Mouse (Mus musculus) gastrocnemius, postnatal 36 days (tissue): ENCODE data around the gene Olfr78. TPM values are rescaled to one million over a fixed set of nuclear protein-coding genes. Genes with fewer than 3 reads are reported as not detected.

Experiments
- DNase-seq, 2 experiments: peaks; one replicate each; pipeline ENCODE4 v3.0.0; 2022
- intact Hi-C: fragments of 180-260 bp; cut with DNase I; formaldehyde crosslinking; loops from one replicate; pipeline ENCODE4 v1.15.1; 2025
- long read RNA-seq, 2 experiments: library from polyadenylated mRNA; stranded (forward); transcript quantifications; one replicate each; pipeline ENCODE4 v2.0.0; 2021
- total RNA-seq, 2 experiments: library from RNA; stranded (reverse); gene quantifications; 2 replicates each; pipeline ENCODE4 v1.2.3; 2021

Gene Olfr78
- total RNA-seq: under 1 TPM; 0.47 to 0.54 TPM
- long read RNA-seq, experiment 1: 0 reads
- long read RNA-seq, experiment 2: 0 reads

- intact Hi-C loops: no loop called here
- no peak for DNase-seq
Measured at GRCm38 (mm10) chr7:102759266-102759665, at the start of gene Olfr78, which contains the start of gene Olfr560. Olfr78 (minus strand) TSS chr7:102759471. Olfr560 (minus strand) TSS chr7:102759366.

- intact Hi-C loops: no loop called here
Measured at GRCm38 (mm10) chr7:102803180-102803579, 43.9 kb upstream of the Olfr78 start, which contains the start of gene Olfr564. Olfr564 (plus strand) TSS chr7:102803480.

GRCm38 (mm10) chr7:102770921-102771320 lies 11.7 kb upstream of the Olfr78 start, which contains the start of gene Olfr561:
Olfr561 (plus strand) TSS chr7:102771221.
- intact Hi-C loops: no loop called here
- no peak for DNase-seq

More at GRCm38 (mm10) chr7:102803180-102803579, 43.9 kb upstream of the Olfr78 start, which contains the start of gene Olfr564:
- DNase-seq: no peak

- intact Hi-C loops: no loop called here
- DNase-seq: no peak
Measured at GRCm38 (mm10) chr7:102752086-102752485, 7.2 kb downstream of the Olfr78 start.

GRCm38 (mm10) chr7:102737705-102738104 lies 21.6 kb downstream of the Olfr78 start:
- intact Hi-C loops: no loop called here

GRCm38 (mm10) chr7:102733793-102734192 lies 25.5 kb downstream of the Olfr78 start:
- intact Hi-C loops: no loop called here
- DNase-seq: no peak

More at GRCm38 (mm10) chr7:102737705-102738104, 21.6 kb downstream of the Olfr78 start:
- no peak for DNase-seq

GRCm38 (mm10) chr7:102727391-102727790 lies 31.9 kb downstream of the Olfr78 start, which contains the start of gene Olfr559:
Olfr559 (minus strand) TSS chr7:102727491.
- DNase-seq: no peak
- intact Hi-C loops: no loop called here

DNA sequence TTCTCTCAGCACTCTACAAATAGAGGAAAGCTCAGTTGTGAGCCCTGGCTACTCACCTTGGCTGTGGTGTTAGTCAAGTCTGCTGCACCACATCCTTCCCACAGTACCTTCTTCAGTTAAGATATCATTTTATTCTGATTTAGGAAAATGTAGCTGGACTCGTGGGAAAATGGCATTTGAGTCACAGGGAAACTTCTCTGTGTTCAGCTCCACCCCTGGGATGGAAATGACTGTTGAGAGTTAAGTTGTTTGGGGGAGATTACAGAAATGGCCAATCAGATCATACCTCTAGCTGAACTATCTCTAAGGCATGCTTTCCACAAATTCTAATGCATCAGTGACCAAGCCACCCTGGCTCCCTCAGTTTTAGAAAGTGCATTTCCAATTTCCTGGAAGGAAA lies 40.3 kb downstream of the Olfr78 start, which contains the start of gene Olfr33:
TSS of gene Olfr33 (minus strand) at position 101 of the 400 bp plus-strand sequence.
- DNase-seq: no peak
- intact Hi-C loops: no loop called here

GRCm38 (mm10) chr7:102701915-102702314 lies 57.4 kb downstream of the Olfr78 start, which contains the start of gene Olfr558:
Olfr558 (plus strand) TSS chr7:102702215.
- DNase-seq: no peak
- intact Hi-C loops: no loop called here

GRCm38 (mm10) chr7:102698461-102698860 lies 60.8 kb downstream of the Olfr78 start:
- DNase-seq: no peak
- intact Hi-C loops: no loop called here

- intact Hi-C loops: no loop called here
- no peak for DNase-seq
Measured at GRCm38 (mm10) chr7:102695358-102696125, 63.7 kb downstream of the Olfr78 start, which contains the start of gene Olfr557. Olfr557 (plus strand) TSS chr7:102695910.

Other genes starting within 250 kb of the Olfr78 start
- not detected for gene Olfr547, start 224.7 kb downstream of the Olfr78 start, total RNA-seq
- not detected for gene Olfr548-ps1, start 218.6 kb downstream of the Olfr78 start, total RNA-seq
- not detected for gene Olfr549, start 209.6 kb downstream of the Olfr78 start, total RNA-seq
- 1 to 10 TPM; 1.7 to 2.8 TPM for gene Trim21, start 194.0 kb downstream of the Olfr78 start, total RNA-seq
- gene Olfr550, start 188.0 kb downstream of the Olfr78 start, total RNA-seq: under 1 TPM in 1 of 2 experiments, not detected in 1; 0.08 TPM
- not detected for gene Olfr551, start 167.6 kb downstream of the Olfr78 start, total RNA-seq
- under 1 TPM in 1 of 2 experiments, not detected in 1; 0.10 TPM for gene Olfr552, start 161.7 kb downstream of the Olfr78 start, total RNA-seq
- gene Olfr553, start 141.3 kb downstream of the Olfr78 start, total RNA-seq: not detected
- gene Olfr554, start 121.0 kb downstream of the Olfr78 start, total RNA-seq: not detected
- gene Olfr555, start 100.6 kb downstream of the Olfr78 start, total RNA-seq: not detected
- not detected for gene Olfr556, start 94.6 kb downstream of the Olfr78 start, total RNA-seq
- gene Trim68, start 72.1 kb downstream of the Olfr78 start, total RNA-seq: 1 to 10 TPM; 3.6 to 4.2 TPM
- not detected for gene Olfr557, start 63.6 kb downstream of the Olfr78 start, total RNA-seq
- gene Olfr558, start 57.3 kb downstream of the Olfr78 start, total RNA-seq: 1 to 10 TPM; 1.5 to 1.7 TPM
- gene Olfr33, start 40.4 kb downstream of the Olfr78 start, total RNA-seq: not detected
- gene Olfr559, start 32.0 kb downstream of the Olfr78 start, total RNA-seq: not detected
- gene Olfr560, start 105 bp downstream of the Olfr78 start, total RNA-seq: under 1 TPM in 1 of 2 experiments, not detected in 1; 0.17 TPM
- gene Olfr561, start 11.8 kb upstream of the Olfr78 start, total RNA-seq: not detected
- not detected for gene Olfr564, start 44.0 kb upstream of the Olfr78 start, total RNA-seq
- not detected for gene Olfr566, start 99.3 kb upstream of the Olfr78 start, total RNA-seq
- gene Olfr568, start 117.7 kb upstream of the Olfr78 start, total RNA-seq: not detected
- gene Olfr569, start 131.4 kb upstream of the Olfr78 start, total RNA-seq: not detected
- gene Olfr570, start 135.1 kb upstream of the Olfr78 start, total RNA-seq: not detected
- gene Olfr571, start 158.1 kb upstream of the Olfr78 start, total RNA-seq: not detected
- gene Olfr572, start 164.9 kb upstream of the Olfr78 start, total RNA-seq: not detected
- not detected for gene Olfr573-ps1, start 183.1 kb upstream of the Olfr78 start, total RNA-seq
- gene Olfr574, start 189.0 kb upstream of the Olfr78 start, total RNA-seq: not detected
- not detected for gene Olfr575, start 199.3 kb upstream of the Olfr78 start, total RNA-seq
- not detected for gene Olfr576, start 203.2 kb upstream of the Olfr78 start, total RNA-seq
- not detected for gene Olfr577, start 216.5 kb upstream of the Olfr78 start, total RNA-seq
- gene Olfr578, start 229.9 kb upstream of the Olfr78 start, total RNA-seq: not detected